Mouse (Mus musculus) yolk sac, embryonic 10.5 days (tissue): ENCODE measurements at regions not wholly inside any gene's neighbourhood (a gene's known extent, or its start where the extent isn't known, plus 50 kb on each side); places are given as distances from the start of the nearest gene placed in this dataset.
"Not testable (repeated sequence)": the region's sequence is repeated elsewhere in the genome, so short reads cannot be mapped to it uniquely, and the experiment has no call there.

Experiments
- DNase-seq: peaks from one replicate; pipeline ENCODE4 v3.0.0-alpha.2; 2017; ENCODE audit warnings: low spot score

- no peak for DNase-seq
These were observed 74.2 kb downstream of the Dmrta1 start for GRCm38 (mm10) chr4:89753484-89753883.

GRCm38 (mm10) chr4:89776269-89776668 lies 97.0 kb downstream of the Dmrta1 start:
- DNase-seq: no peak

- no peak for DNase-seq
These were observed 102.3 kb downstream of the Dmrta1 start for GRCm38 (mm10) chr4:89781487-89781886.

GRCm38 (mm10) chr4:89816823-89817222 lies 137.6 kb downstream of the Dmrta1 start:
- no peak for DNase-seq

- no peak for DNase-seq
These were observed 155.4 kb downstream of the Dmrta1 start for GRCm38 (mm10) chr4:89834552-89835206.

- peak; percentile 2 for DNase-seq
These were observed 196.3 kb downstream of the Dmrta1 start for GRCm38 (mm10) chr4:89875375-89876055.

GRCm38 (mm10) chr4:89876131-89876530 lies 196.9 kb downstream of the Dmrta1 start:
- not testable (repeated sequence) for DNase-seq

- no peak for DNase-seq
These were observed 201.8 kb downstream of the Dmrta1 start for GRCm38 (mm10) chr4:89881083-89881482.

GRCm38 (mm10) chr4:89909622-89910021 lies 230.4 kb downstream of the Dmrta1 start:
- DNase-seq: no peak

- no peak for DNase-seq
These were observed 258.4 kb downstream of the Dmrta1 start for GRCm38 (mm10) chr4:89937673-89938072.

- no peak for DNase-seq
These were observed 262.1 kb downstream of the Dmrta1 start for GRCm38 (mm10) chr4:89941308-89941707.

- no peak for DNase-seq
These were observed 242.5 kb upstream of the Zfp352 start for GRCm38 (mm10) chr4:89976146-89976545.

GRCm38 (mm10) chr4:90003413-90003812 lies 215.2 kb upstream of the Zfp352 start:
- DNase-seq: no peak

GRCm38 (mm10) chr4:90003898-90004297 lies 214.7 kb upstream of the Zfp352 start:
- DNase-seq: no peak

GRCm38 (mm10) chr4:90012723-90013122 lies 205.9 kb upstream of the Zfp352 start:
- no peak for DNase-seq

GRCm38 (mm10) chr4:90014203-90014602 lies 204.4 kb upstream of the Zfp352 start:
- no peak for DNase-seq
